Mouse (Mus musculus) ES-CJ7 (cell line): ENCODE results near the gene Cast.

ENCODE experiments used
- DNase-seq: peaks from one replicate; pipeline ENCODE4 v3.0.0; 2011; ENCODE audit warnings: low read depth, low spot score

Cast gene

GRCm38 (mm10) chr13:74808152-74808929 lies at the start of gene Cast:
Gene Cast, minus strand, starts transcription at chr13:74808810.
- peak; percentile 76 for DNase-seq

- peak; percentile 79 for DNase-seq
Observed at GRCm38 (mm10) chr13:74854338-74855047, 45.9 kb upstream of the Cast start.

DNA sequence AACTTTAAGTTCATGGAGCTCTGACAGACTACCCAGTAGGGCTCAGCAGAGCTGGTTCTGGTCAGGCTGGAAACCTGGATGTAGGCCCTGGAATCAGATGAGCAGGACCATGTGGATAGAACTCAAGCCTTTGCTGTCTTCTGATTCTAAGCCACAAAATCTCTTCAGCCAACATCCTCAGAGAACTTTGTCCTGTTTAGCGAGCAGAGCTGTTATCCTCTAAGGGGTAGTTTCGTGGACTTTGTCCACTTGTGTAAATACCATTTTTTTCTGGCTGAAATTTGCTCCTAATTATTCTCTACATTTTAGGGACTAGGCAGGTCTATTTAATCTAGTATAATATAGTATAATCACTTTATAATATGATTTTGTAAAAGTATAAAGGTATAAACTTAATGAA lies 42.2 kb upstream of the Cast start:
- DNase-seq, result no peak

DNA sequence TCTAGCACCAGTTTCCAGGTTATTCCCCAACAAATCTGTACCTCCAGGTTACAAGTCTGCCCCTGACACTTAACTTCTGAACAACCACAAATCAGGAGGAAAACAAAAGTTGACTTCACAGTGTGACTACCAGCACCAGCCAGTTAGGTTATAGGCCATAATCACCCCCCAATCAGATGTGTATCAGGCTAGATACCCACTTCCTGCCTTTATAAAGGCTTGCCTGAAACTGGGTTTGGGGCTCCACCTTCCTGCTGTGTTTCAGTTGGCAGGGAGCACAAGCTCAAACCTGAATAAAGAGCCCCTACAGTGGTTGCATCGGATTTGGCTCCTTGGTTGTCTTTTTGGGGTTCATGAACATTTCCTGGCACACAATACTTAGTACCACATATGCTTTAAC lies 37.3 kb upstream of the Cast start:
- DNase-seq, result peak; percentile 27

- DNase-seq, result no peak
Observed at GRCm38 (mm10) chr13:74834543-74834942, 25.9 kb upstream of the Cast start.

DNA sequence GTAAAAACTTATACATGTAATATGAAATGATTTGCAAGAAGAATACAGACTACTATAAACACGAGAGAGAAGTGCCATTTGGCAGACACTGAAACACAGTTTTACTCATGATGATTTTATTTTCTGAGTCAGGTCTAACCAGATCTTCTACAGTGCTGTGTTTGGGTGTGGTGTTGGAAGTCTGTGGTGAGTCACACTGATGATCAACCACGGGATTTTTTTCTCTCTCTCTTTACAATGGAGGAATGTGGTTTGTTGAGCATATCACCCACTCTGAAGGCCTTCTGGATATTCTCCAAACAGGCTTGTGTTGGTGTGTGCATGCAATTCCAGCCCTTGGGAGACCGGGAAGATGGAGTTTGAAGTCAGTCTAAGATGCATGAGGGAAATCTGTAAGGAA lies 13.5 kb upstream of the Cast start:
- no peak for DNase-seq

- no peak for DNase-seq
Observed at GRCm38 (mm10) chr13:74815753-74816152, 7.1 kb upstream of the Cast start.

GRCm38 (mm10) chr13:74807446-74808151 lies 1.0 kb downstream of the Cast start:
- peak; percentile 74 for DNase-seq

- DNase-seq, result no peak
Observed at GRCm38 (mm10) chr13:74806934-74807333, 1.7 kb downstream of the Cast start.

GRCm38 (mm10) chr13:74794435-74794834 lies 14.2 kb downstream of the Cast start:
- DNase-seq, result no peak

DNA sequence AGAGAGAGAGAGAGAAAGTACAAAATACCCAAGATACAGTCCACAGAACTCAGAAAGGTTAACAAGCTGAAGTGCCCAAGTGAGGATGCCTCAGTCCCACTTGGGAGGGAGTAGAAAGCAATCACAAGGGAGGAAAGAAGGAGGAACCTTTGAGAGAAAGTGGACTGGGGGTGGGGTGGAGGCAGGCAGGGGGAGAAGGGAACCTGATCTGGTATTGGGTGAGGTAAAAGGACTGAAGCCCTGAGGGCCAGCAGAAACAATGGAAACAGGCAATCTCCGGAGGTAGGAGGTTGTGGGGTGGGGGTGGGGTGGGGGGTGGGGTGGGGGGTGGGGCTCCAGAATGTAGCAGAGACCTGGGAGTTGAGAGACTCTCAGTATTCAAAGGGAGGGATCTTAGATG lies 20.9 kb downstream of the Cast start:
- DNase-seq, result no peak

DNA sequence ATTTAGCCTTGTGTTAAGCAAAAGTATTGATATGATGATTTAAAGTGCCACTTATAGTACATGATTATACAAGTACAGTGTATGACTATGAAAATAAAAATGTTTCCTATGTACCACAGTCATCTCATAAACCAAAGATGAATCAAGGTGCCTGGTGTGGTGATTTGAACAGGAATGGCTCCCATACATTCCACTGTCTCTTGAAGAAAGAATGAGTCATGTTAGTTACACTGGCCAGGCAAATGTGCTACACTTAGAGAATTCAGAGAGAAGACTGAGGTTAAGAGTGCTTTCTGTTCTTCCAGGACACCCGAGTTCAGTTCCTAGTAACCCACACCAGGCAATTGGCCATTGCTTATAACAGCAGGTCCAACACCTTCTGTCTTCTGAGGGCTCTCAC lies 36.5 kb downstream of the Cast start:
- no peak for DNase-seq

DNA sequence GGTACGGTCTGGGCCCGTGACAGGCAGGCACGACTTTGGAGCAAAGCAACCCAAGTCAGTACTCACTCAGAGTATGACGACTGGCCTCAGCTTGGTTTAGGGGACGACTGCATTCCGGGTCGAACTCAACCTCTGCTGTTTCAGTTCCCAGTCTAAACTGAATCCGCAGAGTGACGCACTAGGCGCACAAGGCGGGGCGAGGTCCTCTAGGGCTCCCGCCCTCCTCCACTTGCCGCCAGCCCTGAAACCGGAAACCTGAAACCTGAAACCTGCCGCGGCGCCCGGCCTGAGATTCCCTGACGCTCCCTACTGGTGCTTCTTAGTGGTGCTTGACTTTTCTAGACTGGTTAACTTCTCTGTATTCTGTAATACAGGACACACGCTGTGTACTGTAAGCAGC lies 38.1 kb downstream of the Cast start:
- DNase-seq, result peak; percentile 96

- DNase-seq, result peak; percentile 14
Observed at GRCm38 (mm10) chr13:74769871-74770270, 38.7 kb downstream of the Cast start.

- DNase-seq, result no peak
Observed at GRCm38 (mm10) chr13:74767186-74767585, 41.4 kb downstream of the Cast start.

DNA sequence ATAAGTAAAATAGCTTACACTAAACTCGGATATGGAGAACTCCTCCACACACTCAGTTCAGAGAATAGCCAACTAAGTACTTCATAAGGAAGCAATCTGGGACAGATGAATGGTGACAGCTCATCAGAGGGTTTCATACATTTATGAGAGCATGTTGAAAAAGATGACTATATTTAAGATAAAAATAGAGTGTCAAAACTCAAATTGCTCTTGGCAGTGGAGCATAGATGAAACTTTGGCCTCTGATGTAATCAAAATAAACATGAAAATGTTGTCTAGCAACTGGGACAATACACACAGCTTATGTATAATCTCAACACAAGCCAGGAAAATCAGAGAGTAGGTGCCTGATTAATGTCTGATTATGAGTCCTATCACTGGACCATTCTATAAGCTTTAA lies 45.9 kb downstream of the Cast start:
- no peak for DNase-seq

DNA sequence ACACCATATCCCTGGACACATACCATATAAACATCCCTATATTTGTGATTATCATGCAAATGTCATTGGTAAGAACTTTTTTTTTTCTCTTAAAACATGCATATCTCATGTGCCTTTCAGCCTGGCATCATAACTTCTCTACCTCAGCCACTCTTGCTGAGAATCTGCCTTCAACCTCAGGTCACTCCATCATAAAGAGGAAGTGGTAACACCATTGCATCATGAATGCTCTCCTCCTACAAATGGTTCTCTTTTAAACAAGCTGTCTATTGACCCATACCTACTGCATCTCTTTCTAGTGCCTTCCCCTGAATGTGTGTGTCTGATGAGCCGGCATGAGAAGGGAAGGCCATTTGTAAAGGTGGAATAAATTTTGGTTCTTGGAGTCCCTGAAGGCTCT lies 49.5 kb downstream of the Cast start:
- DNase-seq, result no peak

DNA sequence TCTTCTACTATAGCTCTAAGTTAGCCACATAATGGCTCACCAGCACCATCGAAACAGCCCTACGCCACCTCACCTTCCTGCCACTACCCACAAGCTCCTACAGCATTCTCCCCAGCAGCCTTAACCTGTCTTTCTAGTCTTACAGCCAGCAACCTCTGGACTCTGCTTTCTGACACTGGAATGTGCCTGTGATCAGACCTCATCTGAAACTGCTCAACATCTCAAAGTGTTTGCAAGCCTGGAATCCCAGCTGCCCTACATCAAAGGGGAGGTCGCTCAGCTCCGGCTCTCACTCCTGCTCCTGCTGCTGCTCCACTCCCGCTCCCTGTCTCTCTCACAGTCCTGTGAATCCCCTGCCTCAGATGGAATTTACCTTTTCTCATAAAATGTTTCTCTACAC lies 65.4 kb downstream of the Cast start:
- DNase-seq, result peak; percentile 11

GRCm38 (mm10) chr13:74736396-74736795 lies 72.2 kb downstream of the Cast start:
- DNase-seq, result no peak

GRCm38 (mm10) chr13:74735834-74736233 lies 72.8 kb downstream of the Cast start:
- no peak for DNase-seq

DNA sequence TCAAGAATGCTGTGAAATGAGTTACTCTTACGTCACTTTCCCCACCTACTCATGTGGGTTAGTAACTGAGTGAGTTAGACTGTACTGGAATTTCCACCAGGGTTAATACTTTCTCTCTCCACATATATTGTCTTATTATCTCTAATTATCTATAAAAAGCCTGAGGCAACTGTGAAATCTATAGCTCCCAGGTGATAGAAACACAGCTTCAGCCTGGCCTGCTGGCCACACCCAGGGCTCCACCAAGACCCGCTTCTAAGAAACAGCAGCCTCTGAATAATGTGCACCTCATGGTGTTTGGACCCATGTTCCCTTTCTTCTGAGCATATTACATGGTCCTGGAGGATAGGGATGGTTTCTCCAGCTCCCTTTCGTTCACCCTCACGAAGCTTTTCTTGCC lies 74.9 kb downstream of the Cast start:
- no peak for DNase-seq

GRCm38 (mm10) chr13:74719002-74719401 lies 89.6 kb downstream of the Cast start:
- DNase-seq, result no peak

- DNase-seq, result no peak
Observed at GRCm38 (mm10) chr13:74696225-74696624, 112.4 kb downstream of the Cast start.
